Mouse (Mus musculus) kidney, postnatal 0 days (tissue): Measurements from ENCODE around the gene Pax4. TPM values are rescaled to one million over a fixed set of nuclear protein-coding genes. Genes with fewer than 3 reads are reported as not detected.

ENCODE experiments used
- ATAC-seq: fragments of 200-750 bp; cut with Nextera tagmentation; replicated peaks from 2 replicates; pipeline ENCODE4 v1.8.0; 2017; ENCODE audit warnings: low read depth, moderate number of reproducible peaks, moderate TSS enrichment, moderate library complexity; ENCODE audit not compliant: low FRiP score
- DNase-seq: peaks from one replicate; pipeline ENCODE4 v3.0.0-alpha.2; 2016; ENCODE audit warnings: low spot score
- H3K27ac ChIP-seq: fragments of 300-500 bp; sonication (generic); 2 replicates; pipeline ENCODE4 v1.5.1; 2014; ENCODE audit warnings: mild to moderate bottlenecking
- H3K27me3 ChIP-seq: fragments of 300-500 bp; sonication (generic); 2 replicates; pipeline ENCODE4 v1.6.1; 2014; ENCODE audit warnings: low read length, mixed read lengths; ENCODE audit not compliant: insufficient read depth
- H3K36me3 ChIP-seq: fragments of 300-500 bp; sonication (generic); 2 replicates; pipeline ENCODE4 v1.6.1; 2014; ENCODE audit warnings: low read length, mixed read lengths; ENCODE audit not compliant: insufficient read depth
- H3K4me1 ChIP-seq: fragments of 300-500 bp; sonication (generic); replicated peaks from 2 replicates; pipeline ENCODE4 v1.6.1; 2014; ENCODE audit warnings: antibody characterized with exemption, low read length, mixed read lengths; ENCODE audit not compliant: insufficient read depth
- H3K4me2 ChIP-seq: fragments of 300-500 bp; sonication (generic); 2 replicates; pipeline ENCODE4 v1.6.1; 2014; ENCODE audit warnings: mild to moderate bottlenecking, low read length, moderate library complexity, mixed read lengths
- H3K4me3 ChIP-seq: fragments of 300-500 bp; sonication (generic); replicated peaks from 2 replicates; pipeline ENCODE4 v1.5.1; 2014; ENCODE audit warnings: low read depth, low read length
- H3K9ac ChIP-seq: fragments of 300-500 bp; sonication (generic); 2 replicates; pipeline ENCODE4 v1.6.1; 2014; ENCODE audit warnings: low read depth, low read length
- H3K9me3 ChIP-seq: fragments of 300-500 bp; sonication (generic); replicated peaks from 2 replicates; pipeline ENCODE4 v1.6.1; 2016; ENCODE audit warnings: low read length, inconsistent platforms, mixed read lengths
- CTCF ChIP-seq: IDR thresholded peaks from 2 replicates; pipeline ENCODE4 v1.5.1; 2016; ENCODE audit warnings: antibody characterized with exemption, low read depth, mild to moderate bottlenecking, moderate library complexity
- WGBS: fragments of 180-500 bp; shearing (Covaris S2); extraction: QIAGEN DNeasy Blood & Tissue Kit; methylation state at CpG from one replicate; pipeline ENCODE4 v1.1.7; 2014; 5-methylcytosine and 5-hydroxymethylcytosine counted together
- polyA plus RNA-seq: library from polyadenylated mRNA; unstranded; fragments of >200 nt; fragmentation: Nextera tagmentation; extraction: Ambion mirVana; gene quantifications from 2 replicates; pipeline ENCODE4 v1.2.1, GENCODE M21; 2015

Gene Pax4
- polyA plus RNA-seq, 1 experiment from 2014 or later, result not detected

DNA sequence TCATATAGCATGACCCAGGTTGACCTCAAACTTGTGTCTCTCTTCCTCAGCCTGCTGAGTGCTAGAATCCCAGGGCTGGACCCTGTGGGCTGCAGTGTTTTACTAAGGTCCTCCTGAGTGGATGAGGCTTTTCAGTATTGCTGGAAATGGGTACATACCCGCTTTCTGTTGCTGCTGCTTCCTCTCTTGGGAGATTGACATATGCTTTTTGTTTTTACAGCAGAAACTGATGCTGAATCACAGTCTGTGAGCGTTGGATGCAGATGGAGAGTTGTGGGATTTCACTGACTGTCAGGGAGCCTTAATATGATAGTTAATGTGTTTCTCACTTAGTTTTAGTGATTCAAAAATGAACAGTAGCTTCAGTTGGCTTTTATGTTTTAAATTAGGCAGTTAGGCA, 37.3 kb upstream of the Pax4 start:
- Histone ChIP-seq H3K4me3 (no peak overlapping the region), H3K27me3 (no peaks in the 10 kb centered on the region), H3K4me2 (no peak overlapping the region), H3K9me3 (no peaks in the 10 kb centered on the region), H3K9ac (no peak overlapping the region), H3K36me3 (no peaks in the 10 kb centered on the region), H3K4me1 (peaks cover 15% of the 10 kb centered on the region), H3K27ac (no peak overlapping the region)
- no peak for TF ChIP-seq CTCF
- no peak for ATAC-seq
- WGBS, result 78% methylated on average over 2 of the region's 2 CpGs
- DNase-seq, result no peak

DNA sequence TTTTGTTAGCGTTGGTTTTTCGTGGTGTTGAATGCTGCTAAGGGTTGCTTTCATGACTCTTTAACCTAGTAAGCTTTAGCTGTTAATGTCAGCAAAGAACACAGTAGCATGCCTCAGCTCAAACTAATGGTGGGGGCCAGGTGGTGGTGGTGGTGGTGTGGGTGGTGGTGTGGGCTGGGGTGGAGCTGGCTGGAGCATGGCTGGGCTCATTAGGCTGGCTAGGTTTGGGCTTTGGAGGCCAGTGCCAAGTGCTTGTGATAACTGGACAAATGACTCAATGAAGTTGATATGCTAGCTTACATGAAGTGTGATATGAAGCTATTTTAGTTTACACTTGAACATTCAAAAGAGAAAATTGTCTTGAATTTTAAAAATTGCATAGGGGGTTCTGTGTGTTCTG, 36.9 kb upstream of the Pax4 start:
- Histone ChIP-seq H3K36me3 (no peaks in the 10 kb centered on the region), H3K4me1 (peaks cover 19% of the 10 kb centered on the region), H3K4me3 (no peak overlapping the region), H3K27ac (no peak overlapping the region), H3K9me3 (no peaks in the 10 kb centered on the region), H3K4me2 (no peak overlapping the region), H3K9ac (no peak overlapping the region), H3K27me3 (no peaks in the 10 kb centered on the region)
- 85% methylated on average over 2 of the region's 2 CpGs for WGBS
- ATAC-seq, result no peak
- no peak for DNase-seq
- TF ChIP-seq CTCF, result no peak

DNA sequence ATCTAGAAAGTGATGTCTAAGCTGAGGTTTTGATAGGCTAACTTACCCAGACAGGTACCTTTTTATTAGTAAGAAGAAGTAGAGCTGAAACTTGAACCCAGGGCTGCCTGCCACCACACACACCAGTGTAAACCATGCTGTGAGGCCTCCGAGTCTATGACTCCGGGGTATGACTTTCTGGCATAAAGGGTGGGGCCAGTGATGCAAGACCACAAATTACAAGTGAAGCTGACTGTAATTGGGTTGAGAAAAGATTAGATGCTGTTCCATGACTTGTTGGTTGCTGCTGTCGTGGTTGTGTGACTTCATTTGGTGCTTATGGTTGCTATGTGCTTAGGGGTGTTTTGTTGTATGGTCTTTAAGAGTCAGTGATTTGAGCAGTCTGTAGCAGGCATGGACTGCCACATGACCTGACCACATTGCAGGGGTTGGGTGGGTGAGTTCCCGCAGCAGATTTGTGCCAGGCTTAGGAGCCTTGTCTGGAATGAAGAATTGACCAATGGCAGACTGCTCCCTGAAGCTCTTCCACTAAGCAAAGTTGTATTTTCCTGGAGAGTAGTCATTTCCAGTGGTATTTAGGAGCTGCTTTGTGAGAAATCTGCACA, 33.7 kb upstream of the Pax4 start:
- Histone ChIP-seq H3K4me3 (no peak overlapping the region), H3K4me2 (no peak overlapping the region), H3K27ac (no peak overlapping the region), H3K9me3 (no peaks in the 10 kb centered on the region), H3K4me1 (peaks cover 19% of the 10 kb centered on the region), H3K27me3 (no peaks in the 10 kb centered on the region), H3K36me3 (no peaks in the 10 kb centered on the region), H3K9ac (no peak overlapping the region)
- no peak for TF ChIP-seq CTCF
- no peak for ATAC-seq
- no peak for DNase-seq
- 56% methylated on average over 4 of the region's 4 CpGs for WGBS

GRCm38 (mm10) chr6:28480752-28481492, 31.8 kb upstream of the Pax4 start:
- peak overlapping the region; percentile 79 for H3K4me3 ChIP-seq
- TF ChIP-seq CTCF, result no peak
- DNase-seq, result peak; percentile 18
- H3K9me3 ChIP-seq, result no peaks in the 10 kb centered on the region
- H3K9ac ChIP-seq, result peak overlapping the region; percentile 76
- no peaks in the 10 kb centered on the region for H3K36me3 ChIP-seq
- H3K27ac ChIP-seq, result peak overlapping the region; percentile 84; the same call in 1 of the 2 replicates
- WGBS, result 5% methylated on average over 21 of the region's 21 CpGs
- no peaks in the 10 kb centered on the region for H3K27me3 ChIP-seq
- H3K4me1 ChIP-seq, result peaks cover 14% of the 10 kb centered on the region
- peak overlapping the region; percentile 77 for H3K4me2 ChIP-seq
- ATAC-seq, result no peak

DNA sequence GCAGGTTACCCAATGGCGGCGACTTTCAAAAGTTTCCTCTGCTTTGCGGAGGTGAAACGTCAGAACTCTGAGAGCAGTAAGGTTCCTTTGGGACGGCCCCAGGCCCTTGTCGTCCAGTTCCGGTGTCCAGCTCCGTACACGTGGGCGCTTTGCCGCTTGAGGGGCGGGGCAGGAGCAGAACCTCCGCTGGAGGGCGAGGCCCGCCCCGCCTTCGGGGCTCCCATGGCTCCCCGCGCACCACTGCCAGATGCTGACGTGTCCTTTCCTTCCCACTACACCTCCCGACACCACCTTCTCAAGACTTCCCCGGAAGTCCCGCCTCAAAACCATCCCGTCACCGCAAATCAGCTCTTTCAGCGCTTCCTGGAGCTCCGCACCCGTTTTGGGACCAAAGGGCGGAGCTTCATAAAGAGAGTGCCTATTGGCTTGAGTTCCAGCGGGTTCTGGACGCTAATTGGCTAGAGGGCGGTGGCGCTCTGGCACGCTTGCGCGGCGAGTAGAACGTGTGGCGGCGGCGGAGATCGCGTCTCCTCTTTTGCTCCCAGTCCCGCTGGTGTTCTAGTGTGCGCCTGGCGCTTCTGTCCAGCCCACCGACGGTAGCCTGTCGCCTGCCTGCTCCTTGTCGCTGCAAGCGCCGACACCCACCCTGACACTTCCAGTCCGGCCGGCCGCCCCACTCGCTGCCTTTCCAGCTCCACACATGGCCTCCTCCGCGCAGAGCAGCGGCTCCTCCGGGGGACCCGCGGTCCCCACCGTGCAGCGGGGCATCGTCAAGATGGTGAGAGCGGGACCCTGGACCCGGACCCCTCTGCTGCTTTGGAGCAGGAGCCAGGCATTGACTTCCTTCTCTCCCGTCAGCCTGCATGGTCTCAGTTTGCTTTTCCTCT, 31.0 kb upstream of the Pax4 start:
- under 1% methylated on average over 68 of the region's 68 CpGs for WGBS
- H3K36me3 ChIP-seq, result no peaks in the 10 kb centered on the region
- H3K27ac ChIP-seq, result peak overlapping the region; percentile 84
- peak; percentile 100 for DNase-seq
- H3K9ac ChIP-seq, result peak overlapping the region; percentile 76
- H3K4me2 ChIP-seq, result peak overlapping the region; percentile 77
- H3K9me3 ChIP-seq, result no peaks in the 10 kb centered on the region
- no peak for TF ChIP-seq CTCF
- peaks cover 14% of the 10 kb centered on the region for H3K4me1 ChIP-seq
- ATAC-seq, result peak; percentile 99
- no peaks in the 10 kb centered on the region for H3K27me3 ChIP-seq
- peak overlapping the region; percentile 79 for H3K4me3 ChIP-seq

DNA sequence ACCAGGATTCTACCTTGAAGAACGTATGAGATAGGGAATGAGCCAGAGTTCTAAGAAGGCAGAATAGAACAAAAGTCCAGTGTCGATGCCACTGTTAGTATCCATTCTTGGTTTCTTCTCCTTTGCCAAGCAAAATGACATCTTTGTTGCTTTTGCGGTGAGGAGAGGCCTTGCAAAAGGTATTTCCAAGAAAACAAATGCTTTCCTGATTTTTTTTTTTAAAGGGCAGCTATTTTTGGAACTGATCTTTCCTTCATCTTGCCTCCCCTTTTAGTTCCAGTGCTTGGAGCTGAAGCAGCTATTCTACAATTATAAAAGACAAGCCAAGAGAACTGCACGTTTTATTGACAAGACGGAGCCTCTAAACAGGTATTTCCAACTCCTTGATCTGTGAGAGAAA, 25.7 kb upstream of the Pax4 start, which contains the start of gene Snd1:
Gene Snd1, plus strand, starts transcription at position 301 of the 400 bp plus-strand sequence.
- no peaks in the 10 kb centered on the region for H3K36me3 ChIP-seq
- H3K27ac ChIP-seq, result no peak within 1 kb of the TSS
- 81% methylated on average over 5 of the region's 5 CpGs for WGBS
- H3K4me3 ChIP-seq, result no peak within 1 kb of the TSS
- no peak within 1 kb of the TSS for H3K9ac ChIP-seq
- ATAC-seq (no peak), DNase-seq (no peak)
- no peak within 1 kb of the TSS for H3K4me2 ChIP-seq
- no peaks in the 10 kb centered on the region for H3K9me3 ChIP-seq
- no peaks in the 10 kb centered on the region for H3K27me3 ChIP-seq
- no peaks in the 10 kb centered on the region for H3K4me1 ChIP-seq
- TF ChIP-seq CTCF, result no peak
